Mouse (Mus musculus) intestine, embryonic 16.5 days (tissue): Measurements from ENCODE around the gene Tmprss9. TPM values are rescaled to one million over a fixed set of nuclear protein-coding genes. Genes with fewer than 3 reads are reported as not detected.

Experiments
- ATAC-seq: fragments of 200-750 bp; cut with Nextera tagmentation; 2 replicates; pipeline ENCODE4 v1.8.0; 2017; ENCODE audit warnings: moderate TSS enrichment, moderate library complexity
- H3K27ac ChIP-seq: fragments of 300-500 bp; sonication (generic); 2 replicates; pipeline ENCODE4 v1.5.1; 2014; ENCODE audit warnings: mild to moderate bottlenecking, low read length
- H3K27me3 ChIP-seq: fragments of 300-500 bp; sonication (generic); replicated peaks from 2 replicates; pipeline ENCODE4 v1.6.1; 2014; ENCODE audit warnings: low read length, control low read depth, mixed read lengths; ENCODE audit not compliant: control insufficient read depth, insufficient read depth
- H3K36me3 ChIP-seq: fragments of 300-500 bp; sonication (generic); 2 replicates; pipeline ENCODE4 v1.6.1; 2014; ENCODE audit warnings: low read length, control low read depth; ENCODE audit not compliant: control insufficient read depth, insufficient read depth
- H3K4me1 ChIP-seq: fragments of 300-500 bp; sonication (generic); 2 replicates; pipeline ENCODE4 v1.6.1; 2014; ENCODE audit warnings: low read length, control low read depth, mixed read lengths; ENCODE audit not compliant: control insufficient read depth, insufficient read depth
- H3K4me2 ChIP-seq: fragments of 300-500 bp; sonication (generic); 2 replicates; pipeline ENCODE4 v1.6.1; 2014; ENCODE audit warnings: low read depth, low read length, control low read depth
- H3K4me3 ChIP-seq: fragments of 300-500 bp; sonication (generic); 2 replicates; pipeline ENCODE4 v1.5.1; 2014; ENCODE audit warnings: mild to moderate bottlenecking, low read length
- H3K9ac ChIP-seq: fragments of 300-500 bp; sonication (generic); 2 replicates; pipeline ENCODE4 v1.6.1; 2014; ENCODE audit warnings: low read depth, low read length
- H3K9me3 ChIP-seq: fragments of 300-500 bp; sonication (generic); 2 replicates; pipeline ENCODE4 v1.6.1; 2016; ENCODE audit warnings: low read length, control low read depth; ENCODE audit not compliant: control insufficient read depth
- WGBS: fragments of 180-500 bp; shearing (Covaris S2); extraction: QIAGEN DNeasy Blood & Tissue Kit; methylation state at CpG from one replicate; pipeline ENCODE4 v1.1.7; 2014; 5-methylcytosine and 5-hydroxymethylcytosine counted together
- polyA plus RNA-seq: library from polyadenylated mRNA; unstranded; fragments of >200 nt; fragmentation: Nextera tagmentation; extraction: Ambion mirVana; gene quantifications from 2 replicates; pipeline ENCODE4 v1.2.1, GENCODE M21; 2015

The Tmprss9 gene
- polyA plus RNA-seq, 1 experiment from 2014 or later = 0.06 TPM

DNA sequence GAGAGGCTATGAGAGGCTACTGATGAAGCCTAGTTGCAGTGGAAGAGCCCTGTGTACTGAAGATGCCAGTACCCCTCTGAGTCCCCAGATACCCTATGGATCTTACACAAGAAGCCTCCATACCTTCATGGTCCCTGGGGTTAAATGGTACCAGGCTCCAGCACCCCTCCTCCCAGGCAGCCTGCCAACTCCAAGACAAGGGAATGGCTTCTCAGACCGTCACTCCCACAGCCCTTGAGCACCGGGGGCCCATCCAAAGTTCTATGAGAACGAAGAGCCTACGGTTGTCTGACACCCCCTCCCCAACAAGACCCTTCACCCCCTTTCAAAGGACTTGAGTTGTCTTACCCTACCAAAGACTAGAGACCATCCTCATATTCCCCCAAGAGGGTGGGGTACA lies 44.1 kb downstream of the Tmprss9 start:
- Histone ChIP-seq H3K9me3 (no peaks in the 10 kb centered on the region), H3K27me3 (no peaks in the 10 kb centered on the region), H3K4me2 (no peak overlapping the region), H3K36me3 (0 out of 2 replicates have a peak, but pooled peaks cover 5% of the 10 kb centered on the region), H3K9ac (no peak overlapping the region), H3K27ac (no peak overlapping the region), H3K4me3 (no peak overlapping the region), H3K4me1 (peaks cover 31% of the 10 kb centered on the region)
- ATAC-seq = no peak
- 85% methylated on average over 4 of the region's 4 CpGs for WGBS

DNA sequence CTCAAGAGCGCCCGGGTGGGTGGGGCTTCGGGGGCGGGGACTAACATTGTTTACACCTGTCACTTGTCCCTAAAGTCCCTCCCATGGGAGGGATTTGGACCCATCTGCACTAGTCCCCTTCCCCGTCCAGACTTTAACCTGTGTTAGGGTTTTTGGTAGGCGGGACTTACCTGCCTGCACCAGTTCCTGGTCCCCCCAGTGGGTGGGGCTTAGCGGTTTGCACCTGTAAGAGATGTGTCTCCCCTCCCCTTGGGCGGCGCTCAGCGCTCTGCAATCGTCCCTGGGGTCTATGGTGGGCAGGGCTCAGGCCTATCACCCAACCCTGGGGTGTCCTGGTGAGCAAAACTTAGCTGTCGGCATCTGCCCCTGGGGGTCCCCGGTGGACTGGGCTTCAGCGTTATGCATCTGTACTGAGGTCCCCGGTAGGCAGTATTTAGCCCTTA lies 45.7 kb downstream of the Tmprss9 start:
- Histone ChIP-seq H3K9ac (peak overlapping the region; percentile 95), H3K9me3 (no peaks in the 10 kb centered on the region), H3K27ac (peak overlapping the region; percentile 84), H3K36me3 (0 out of 2 replicates have a peak, but pooled peaks cover 5% of the 10 kb centered on the region), H3K4me1 (peaks cover 37% of the 10 kb centered on the region), H3K4me2 (peak overlapping the region; percentile 97), H3K27me3 (no peaks in the 10 kb centered on the region), H3K4me3 (peak overlapping the region; percentile 94)
- peak; percentile 60 for ATAC-seq
- whole genome bisulfite sequencing = under 1% methylated on average over 15 of the region's 15 CpGs

DNA sequence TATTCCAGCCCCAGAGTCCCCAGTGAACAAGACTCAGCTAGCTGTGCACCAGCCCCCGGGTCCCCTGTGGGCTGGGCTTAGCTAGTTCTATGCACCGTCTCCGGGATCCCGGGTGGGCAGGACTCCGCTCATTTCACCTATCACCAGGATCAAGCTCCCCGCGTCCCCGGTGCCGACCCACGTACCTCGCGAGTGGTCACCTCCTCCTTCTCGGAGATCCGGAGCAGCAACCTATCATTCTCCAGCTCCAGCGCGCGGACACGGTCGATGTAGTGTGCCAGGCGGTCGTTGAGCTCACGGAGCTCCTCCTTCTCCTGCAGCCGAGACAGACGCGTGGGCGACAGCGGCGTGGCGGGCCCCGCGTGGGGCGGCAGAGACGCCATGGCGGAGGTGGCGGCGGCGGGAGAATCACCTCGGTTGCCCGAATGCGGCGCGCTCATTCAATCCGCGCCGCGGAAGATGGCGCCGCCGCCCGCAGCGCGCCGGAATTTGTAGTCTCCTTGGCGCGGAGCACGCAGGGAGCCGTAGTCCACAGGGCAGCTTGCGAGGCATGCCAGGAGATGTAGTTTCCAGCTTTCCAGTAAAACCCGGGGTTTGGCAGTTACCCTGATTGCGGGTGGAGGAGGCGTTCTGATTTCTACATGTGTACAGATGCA lies 46.3 kb downstream of the Tmprss9 start, which contains the start of gene Lmnb2:
Lmnb2 (minus strand) TSS at position 467 of the 656 bp plus-strand sequence.
- peak within 1 kb of the TSS; percentile 97 for H3K4me2 ChIP-seq
- peak within 1 kb of the TSS; percentile 84 for H3K27ac ChIP-seq
- H3K4me1 ChIP-seq = peaks cover 37% of the 10 kb centered on the region
- ATAC-seq = peak; percentile 57
- H3K9ac ChIP-seq = peak within 1 kb of the TSS; percentile 95
- 0 out of 2 replicates have a peak, but pooled peaks cover under 1% of the 10 kb centered on the region for H3K36me3 ChIP-seq
- H3K9me3 ChIP-seq = no peaks in the 10 kb centered on the region
- WGBS = under 1% methylated on average over 61 of the region's 61 CpGs
- H3K27me3 ChIP-seq = no peaks in the 10 kb centered on the region
- peak within 1 kb of the TSS; percentile 94 for H3K4me3 ChIP-seq

DNA sequence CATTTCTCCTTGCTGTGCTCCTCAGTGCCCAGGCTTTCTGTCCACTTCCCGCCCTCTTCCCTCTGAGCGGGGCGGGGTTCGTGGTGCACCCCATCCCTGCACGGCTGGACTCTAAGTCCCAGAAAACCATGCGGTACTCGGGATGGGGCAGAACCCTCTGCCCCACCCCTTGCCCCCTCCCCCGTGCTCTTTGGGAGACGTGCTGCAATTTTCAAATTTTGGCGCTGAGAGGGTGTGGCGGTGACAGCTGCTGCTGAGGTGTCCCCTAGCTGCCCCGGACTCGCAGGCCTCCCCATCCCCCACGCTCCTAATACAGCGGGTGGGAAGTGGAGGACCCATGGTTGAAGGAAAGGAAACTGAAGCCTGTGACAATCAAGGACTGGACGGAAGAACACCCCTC lies 50.3 kb downstream of the Tmprss9 start:
- Histone ChIP-seq H3K4me1 (peaks cover 11% of the 10 kb centered on the region; the same call in 1 of the 2 replicates), H3K4me2 (peak overlapping the region; percentile 55), H3K27ac (peak overlapping the region; percentile 19; the same call in 1 of the 2 replicates), H3K36me3 (no peaks in the 10 kb centered on the region), H3K4me3 (peak overlapping the region; percentile 38), H3K9me3 (no peaks in the 10 kb centered on the region), H3K9ac (peak overlapping the region; percentile 60), H3K27me3 (no peaks in the 10 kb centered on the region)
- 9% methylated on average over 16 of the region's 16 CpGs for WGBS
- ATAC-seq = 0 out of 2 replicates have a peak, but pooled peaks have one; percentile 27

DNA sequence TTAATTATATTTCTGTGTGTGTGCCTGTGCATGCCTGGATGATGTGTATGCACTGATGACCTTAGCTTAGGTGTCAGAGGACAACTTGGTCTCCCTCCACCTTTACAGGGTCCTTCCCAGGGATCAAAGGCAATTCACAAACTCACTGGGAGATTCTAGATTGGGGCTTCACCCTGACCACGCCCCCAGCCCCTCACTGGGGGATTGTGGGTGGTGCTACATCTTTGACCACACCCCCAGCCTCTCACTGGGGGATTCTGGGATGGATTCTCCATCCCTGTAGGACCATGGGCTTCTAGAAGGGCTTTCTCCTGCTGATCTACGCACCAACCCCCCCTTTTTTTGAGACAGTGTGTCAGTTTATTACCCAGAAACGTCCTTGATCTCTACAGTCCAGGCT lies 53.8 kb downstream of the Tmprss9 start:
- Histone ChIP-seq H3K36me3 (no peaks in the 10 kb centered on the region), H3K4me1 (peaks cover 8% of the 10 kb centered on the region), H3K4me3 (no peak overlapping the region), H3K9ac (no peak overlapping the region), H3K4me2 (no peak overlapping the region), H3K9me3 (no peaks in the 10 kb centered on the region), H3K27me3 (no peaks in the 10 kb centered on the region), H3K27ac (no peak overlapping the region)
- ATAC-seq = no peak
- 44% methylated on average over 3 of the region's 3 CpGs for WGBS

DNA sequence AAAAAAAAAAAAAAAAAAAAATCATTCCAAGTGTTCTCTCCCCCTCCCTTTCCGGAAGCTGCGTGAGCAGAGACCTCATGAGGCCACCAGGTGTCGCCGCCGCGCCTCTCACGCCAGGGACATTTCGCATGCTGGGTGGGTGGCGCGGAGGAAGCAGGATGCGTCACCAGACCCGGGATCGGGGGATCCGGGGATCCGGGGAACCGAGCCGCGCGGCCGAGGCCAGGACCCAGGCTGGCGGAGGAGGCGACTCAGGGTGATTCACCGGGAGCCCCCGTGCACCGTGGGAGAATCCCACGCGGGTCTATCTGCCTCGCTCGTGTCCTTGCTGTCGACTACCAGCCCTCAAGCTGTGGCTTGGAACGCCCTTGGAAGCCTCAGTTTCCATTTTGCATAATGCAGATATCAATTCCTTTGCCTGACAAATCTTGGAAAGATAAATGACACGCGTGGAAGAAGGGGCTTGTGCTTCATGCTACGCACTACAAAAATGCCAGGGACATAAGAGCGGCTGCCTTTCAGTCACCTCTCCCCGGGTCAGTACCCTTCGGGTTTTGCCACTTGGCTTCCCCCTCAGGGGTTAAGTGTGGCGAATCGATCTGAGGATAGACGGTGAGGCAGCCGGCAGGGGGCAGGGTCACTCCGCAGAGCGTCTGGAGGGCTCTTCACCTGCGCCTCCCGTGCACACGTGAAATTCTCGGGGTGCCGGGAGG lies 57.1 kb downstream of the Tmprss9 start:
- H3K4me3 ChIP-seq = peak overlapping the region; percentile 50
- peak overlapping the region; percentile 86 for H3K4me2 ChIP-seq
- H3K27ac ChIP-seq = peak overlapping the region; percentile 97
- peak overlapping the region; percentile 75 for H3K9ac ChIP-seq
- peak; percentile 66 for ATAC-seq
- H3K9me3 ChIP-seq = no peaks in the 10 kb centered on the region
- peaks cover 34% of the 10 kb centered on the region for H3K4me1 ChIP-seq
- whole genome bisulfite sequencing = under 1% methylated on average over 47 of the region's 48 CpGs
- H3K27me3 ChIP-seq = 0 out of 2 replicates have a peak, but pooled peaks cover 3% of the 10 kb centered on the region
- no peaks in the 10 kb centered on the region; the same call in 1 of the 2 replicates for H3K36me3 ChIP-seq

DNA sequence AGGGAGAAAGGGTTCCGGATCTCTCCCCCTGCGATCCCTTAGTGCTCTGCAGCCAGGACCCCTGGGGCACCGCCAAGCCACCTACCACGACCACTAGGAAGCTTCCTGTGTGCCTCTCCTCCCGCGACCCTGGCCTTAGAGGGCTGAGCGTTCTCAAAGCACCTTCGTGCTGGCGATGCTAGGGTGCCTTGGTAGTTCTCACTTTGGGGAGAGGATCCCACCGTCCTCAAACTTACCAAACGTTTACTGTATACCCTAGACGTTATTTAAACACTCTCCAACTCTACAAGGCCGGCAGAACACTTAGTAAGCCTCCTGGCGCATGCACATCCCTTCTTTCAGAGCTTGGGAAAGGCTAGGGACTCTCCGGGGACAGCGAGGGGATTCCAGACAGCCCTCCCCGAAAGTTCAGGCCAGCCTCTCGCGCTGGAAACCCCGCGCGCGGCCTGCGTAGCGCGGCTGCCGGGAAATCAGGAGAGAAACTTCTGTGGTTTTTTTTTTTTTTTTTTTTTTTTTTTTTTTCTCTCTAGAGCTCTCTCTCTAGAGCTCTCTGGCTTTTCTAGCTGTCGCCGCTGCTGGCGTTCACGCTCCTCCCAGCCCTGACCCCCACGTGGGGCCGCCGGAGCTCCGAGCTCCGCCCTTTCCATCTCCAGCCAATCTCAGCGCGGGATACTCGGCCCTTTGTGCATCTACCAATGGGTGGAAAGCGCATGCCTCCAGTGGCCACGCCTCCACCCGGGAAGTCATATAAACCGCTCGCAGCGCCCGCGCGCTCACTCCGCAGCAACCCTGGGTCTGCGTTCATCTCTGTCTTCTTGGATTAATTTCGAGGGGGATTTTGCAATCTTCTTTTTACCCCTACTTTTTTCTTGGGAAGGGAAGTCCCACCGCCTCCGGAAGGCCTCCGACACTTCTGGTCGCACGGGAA lies 57.9 kb downstream of the Tmprss9 start, which contains the start of gene Gadd45b:
Gadd45b (plus strand) TSS at position 775 of the 928 bp plus-strand sequence.
- H3K36me3 ChIP-seq = no peaks in the 10 kb centered on the region; the same call in 1 of the 2 replicates
- no peaks in the 10 kb centered on the region for H3K9me3 ChIP-seq
- H3K4me1 ChIP-seq = peaks cover 36% of the 10 kb centered on the region
- H3K27me3 ChIP-seq = 0 out of 2 replicates have a peak, but pooled peaks cover 3% of the 10 kb centered on the region
- peak within 1 kb of the TSS; percentile 97 for H3K27ac ChIP-seq
- ATAC-seq = peak; percentile 82
- peak within 1 kb of the TSS; percentile 68 for H3K4me3 ChIP-seq
- under 1% methylated on average over 56 of the region's 56 CpGs for WGBS
- H3K9ac ChIP-seq = peak within 1 kb of the TSS; percentile 75
- peak within 1 kb of the TSS; percentile 90 for H3K4me2 ChIP-seq

DNA sequence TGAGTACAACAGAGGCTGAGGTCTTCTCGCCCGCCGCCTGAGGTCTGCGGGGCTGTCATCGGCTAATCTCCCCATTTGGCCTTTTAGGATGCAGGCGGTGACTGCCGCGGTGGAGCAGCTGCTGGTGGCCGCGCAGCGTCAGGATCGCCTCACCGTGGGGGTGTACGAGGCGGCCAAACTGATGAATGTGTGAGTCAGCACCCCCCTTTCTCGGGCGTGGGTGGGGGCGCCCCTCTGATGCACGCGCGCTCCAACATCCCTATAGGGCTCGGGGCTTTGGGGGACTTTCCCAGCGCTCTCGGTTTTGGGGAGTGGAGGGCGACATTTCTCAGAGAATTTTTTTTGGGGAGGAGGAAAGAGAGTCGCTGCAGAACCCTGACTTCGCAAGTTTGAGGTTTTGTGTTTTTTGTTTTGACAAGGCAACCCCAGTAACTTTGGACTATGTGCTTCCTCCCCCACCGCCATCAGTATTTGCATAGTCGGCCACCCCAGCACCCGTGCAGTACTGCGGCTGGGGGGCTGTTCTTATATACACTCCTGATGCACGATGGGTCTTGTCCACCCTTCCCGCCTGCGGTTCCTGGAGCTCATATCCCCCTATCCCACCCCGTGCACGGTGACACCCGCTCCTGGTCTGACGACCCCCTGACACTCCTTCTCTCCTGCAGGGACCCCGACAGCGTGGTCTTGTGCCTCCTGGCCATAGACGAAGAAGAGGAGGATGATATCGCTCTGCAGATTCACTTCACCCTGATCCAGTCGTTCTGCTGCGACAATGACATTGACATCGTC lies 58.9 kb downstream of the Tmprss9 start:
- peak overlapping the region; percentile 68 for H3K4me3 ChIP-seq
- H3K36me3 ChIP-seq = no peaks in the 10 kb centered on the region; the same call in 1 of the 2 replicates
- peaks cover 41% of the 10 kb centered on the region for H3K4me1 ChIP-seq
- peak overlapping the region; percentile 47 for H3K27ac ChIP-seq
- H3K9ac ChIP-seq = peak overlapping the region; percentile 74
- H3K4me2 ChIP-seq = peak overlapping the region; percentile 90
- peak; percentile 1; the same call in 1 of the 2 replicates for ATAC-seq
- 0 out of 2 replicates have a peak, but pooled peaks cover 3% of the 10 kb centered on the region for H3K27me3 ChIP-seq
- WGBS = under 1% methylated on average over 45 of the region's 45 CpGs
- H3K9me3 ChIP-seq = no peaks in the 10 kb centered on the region
